Mouse (Mus musculus): ENCODE data around the gene Ptpro.

The Ptpro gene

DNA sequence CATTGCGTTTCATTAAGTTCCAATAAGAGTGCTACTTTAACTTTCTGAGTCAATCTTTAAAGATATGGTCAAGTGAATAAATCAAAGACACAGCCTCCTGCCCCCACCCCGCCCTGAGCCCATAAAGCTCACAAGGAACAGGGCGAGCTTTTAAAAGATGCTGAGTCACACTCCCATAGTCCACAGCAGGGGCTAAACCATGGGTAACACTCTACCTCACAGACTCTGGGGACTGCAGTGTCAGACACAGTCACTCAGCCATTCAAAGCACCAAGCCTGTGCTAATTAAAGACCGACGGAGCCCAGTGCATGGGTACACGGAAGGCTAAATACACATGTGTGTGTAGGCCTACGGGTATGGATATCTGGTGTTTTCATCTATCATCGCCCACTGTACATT lies 251.3 kb downstream of the Ptpro start:
- DNase-seq = no peak

DNA sequence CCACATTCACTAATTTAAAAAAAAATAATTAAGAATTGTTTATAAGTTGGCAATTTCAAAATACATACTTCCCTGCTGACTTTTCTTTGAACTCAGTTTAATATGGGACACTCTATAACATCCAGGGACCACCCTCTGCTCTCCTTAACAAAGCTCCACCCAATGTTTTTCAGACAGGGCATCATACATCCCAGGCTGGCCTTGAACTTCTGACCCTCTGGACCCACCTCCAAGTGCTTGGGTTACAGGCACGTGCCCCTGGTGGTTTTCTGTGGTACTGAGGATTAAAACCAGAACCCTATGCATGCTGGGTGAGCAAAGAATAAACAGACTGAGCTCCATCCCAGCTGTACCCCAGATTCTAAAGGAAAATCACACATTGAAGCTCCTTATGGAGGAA lies 251.9 kb downstream of the Ptpro start:
- no peak for DNase-seq

DNA sequence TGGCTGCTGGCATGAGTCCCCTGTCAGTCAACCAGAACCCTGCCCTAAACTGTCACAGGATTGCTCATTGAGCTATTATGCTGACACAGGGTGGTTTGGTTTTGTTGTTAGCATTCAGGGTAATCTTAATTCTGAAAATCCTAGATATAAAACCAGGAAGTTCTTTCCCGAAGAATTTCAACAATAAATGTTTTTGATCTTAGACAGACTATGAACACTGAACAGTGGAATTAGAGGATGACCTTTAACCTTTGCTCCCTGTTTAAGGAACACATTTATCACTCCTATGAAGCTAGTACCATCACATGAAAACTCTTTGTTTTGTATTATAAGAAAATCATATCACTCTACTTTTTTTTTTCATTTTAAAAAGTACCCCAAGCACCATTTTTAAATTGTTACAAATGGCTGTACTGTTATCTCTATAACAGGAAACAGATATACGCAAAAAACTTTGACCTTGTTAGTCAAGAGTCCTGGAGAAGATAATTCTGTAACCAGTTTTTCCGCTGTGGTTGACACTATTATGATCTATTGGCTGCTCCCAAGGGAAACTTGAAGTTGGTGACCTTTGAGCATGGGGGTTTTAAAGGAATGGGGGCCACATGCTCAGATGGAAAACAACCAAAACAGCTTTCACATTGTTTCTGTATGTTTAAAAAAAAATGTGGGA lies 253.6 kb downstream of the Ptpro start:
- no peak for DNase-seq

- no peak for DNase-seq
Observed at GRCm38 (mm10) chr6:137506563-137506962, 254.4 kb downstream of the Ptpro start.

DNA sequence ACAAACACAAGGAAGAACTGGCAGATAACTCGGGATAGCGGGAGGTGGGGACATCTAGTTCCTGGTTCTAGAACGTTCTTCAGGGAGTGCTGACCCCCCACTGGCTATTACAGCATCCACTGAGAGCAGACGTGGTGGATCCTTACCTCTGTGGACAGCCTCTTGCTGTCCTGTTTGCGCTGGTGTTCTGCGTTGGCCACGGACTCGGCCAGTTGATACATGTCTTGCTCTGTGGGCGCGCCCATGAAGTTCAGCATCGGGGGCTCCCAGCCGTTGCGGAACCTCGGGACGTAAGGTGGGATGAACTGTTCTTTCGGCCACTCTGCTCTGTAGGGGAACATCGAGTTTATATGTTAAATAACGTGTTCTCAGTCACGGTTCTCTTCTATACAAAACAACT lies 256.8 kb downstream of the Ptpro start:
- no peak for DNase-seq

DNA sequence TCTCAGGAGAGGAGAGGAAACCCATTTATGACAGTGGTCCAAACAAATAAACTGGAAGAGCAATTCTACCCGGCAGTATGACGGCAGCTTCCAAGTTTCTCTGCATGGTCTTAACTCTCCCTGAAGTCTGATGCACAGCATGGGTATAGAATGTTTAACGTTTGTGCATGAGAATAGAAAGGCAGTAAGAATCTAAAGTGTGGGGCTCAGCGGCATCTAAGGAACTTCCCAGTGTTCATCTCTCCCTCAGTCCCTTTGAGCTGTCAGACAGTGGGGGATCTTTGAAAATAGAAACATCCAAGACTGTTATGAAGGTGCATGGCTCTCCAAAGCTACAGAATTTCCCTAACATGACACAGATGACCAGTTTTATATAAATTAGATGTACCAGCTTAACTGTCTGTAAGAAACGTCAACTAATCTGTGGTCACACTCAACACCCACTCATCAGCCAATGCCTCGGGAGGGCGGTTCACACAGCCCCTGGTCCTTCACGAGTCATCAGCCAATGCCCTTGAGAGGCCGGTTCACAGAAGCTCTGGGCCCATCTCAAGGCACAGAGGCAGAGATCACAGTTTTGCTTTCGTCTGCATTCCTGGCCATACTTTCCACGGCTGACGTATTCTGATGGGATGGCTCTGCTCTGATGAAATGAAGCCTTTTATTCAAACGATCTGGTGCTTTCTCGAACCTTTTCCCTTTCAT lies 257.4 kb downstream of the Ptpro start:
- DNase-seq = no peak

- DNase-seq = no peak
Observed at GRCm38 (mm10) chr6:137512753-137513152, 260.6 kb downstream of the Ptpro start.

Measured in lung, postnatal 4 days (tissue).